Mouse (Mus musculus) cerebellum, adult 2 months (tissue): ENCODE measurements around the gene Olfr812.

Source experiments
- CTCF ChIP-seq: fragments of 200-500 bp; IDR thresholded peaks from 2 replicates; pipeline ENCODE4 v1.5.1; 2011; ENCODE audit warnings: low read depth, mild to moderate bottlenecking, control low read depth, low read length, moderate library complexity, borderline replicate concordance; ENCODE audit not compliant: insufficient read depth
- POLR2A ChIP-seq: fragments of 200-500 bp; IDR thresholded peaks from 2 replicates; pipeline ENCODE4 v1.6.1; 2011; ENCODE audit warnings: low read length, control low read depth, borderline replicate concordance; ENCODE audit not compliant: insufficient read depth

- no peak for TF ChIP-seq CTCF
- TF ChIP-seq POLR2A: no peak
These were observed 41.6 kb downstream of the Olfr812 start, which contains the start of gene Olfr811 for GRCm38 (mm10) chr10:129804296-129804695.
